Mouse (Mus musculus) neural tube, embryonic 12.5 days (tissue): Measurements from ENCODE around the gene Prokr1. TPM values are rescaled to one million over a fixed set of nuclear protein-coding genes. Genes with fewer than 3 reads are reported as not detected.

Source experiments
- ATAC-seq: fragments of 200-750 bp; cut with Nextera tagmentation; 2 replicates; pipeline ENCODE4 v1.8.0; 2017; ENCODE audit warnings: low read depth, mild to moderate bottlenecking, moderate TSS enrichment, moderate library complexity; ENCODE audit not compliant: low FRiP score
- H3K27ac ChIP-seq: fragments of 300-500 bp; sonication (generic); 2 replicates; pipeline ENCODE4 v1.5.1; 2016
- H3K27me3 ChIP-seq: fragments of 300-500 bp; sonication (generic); replicated peaks from 2 replicates; pipeline ENCODE4 v1.6.1; 2016; ENCODE audit warnings: mild to moderate bottlenecking
- H3K36me3 ChIP-seq: fragments of 300-500 bp; sonication (generic); 2 replicates; pipeline ENCODE4 v1.6.1; 2016; ENCODE audit warnings: mild to moderate bottlenecking
- H3K4me1 ChIP-seq: fragments of 300-500 bp; sonication (generic); 2 replicates; pipeline ENCODE4 v1.6.1; 2016
- H3K4me2 ChIP-seq: fragments of 300-500 bp; sonication (generic); replicated peaks from 2 replicates; pipeline ENCODE4 v1.6.1; 2016; ENCODE audit warnings: mild to moderate bottlenecking
- H3K4me3 ChIP-seq: fragments of 300-500 bp; sonication (generic); 2 replicates; pipeline ENCODE4 v1.5.1; 2016
- H3K9ac ChIP-seq: fragments of 300-500 bp; sonication (generic); 2 replicates; pipeline ENCODE4 v1.6.1; 2016; ENCODE audit warnings: mild to moderate bottlenecking
- H3K9me3 ChIP-seq: fragments of 300-500 bp; sonication (generic); 2 replicates; pipeline ENCODE4 v1.6.1; 2016; ENCODE audit warnings: mild to moderate bottlenecking
- WGBS: fragments of 180-500 bp; shearing (Covaris S2); methylation state at CpG from one replicate; pipeline ENCODE4 v1.1.7; 2016; 5-methylcytosine and 5-hydroxymethylcytosine counted together
- polyA plus RNA-seq: library from polyadenylated mRNA; unstranded; fragments of >200 nt; fragmentation: Nextera tagmentation; extraction: Ambion mirVana; gene quantifications from 2 replicates; pipeline ENCODE4 v1.2.1, GENCODE M21; 2016

Gene Prokr1
- polyA plus RNA-seq, 1 experiment from 2014 or later = 4.1 TPM

- Histone ChIP-seq H3K4me2 (no peak overlapping the region), H3K4me1 (no peaks in the 10 kb centered on the region), H3K9me3 (no peaks in the 10 kb centered on the region), H3K4me3 (no peak overlapping the region), H3K27ac (no peak overlapping the region), H3K36me3 (no peaks in the 10 kb centered on the region), H3K27me3 (no peaks in the 10 kb centered on the region), H3K9ac (no peak overlapping the region)
- 95% methylated on average over 4 of the region's 4 CpGs for WGBS
- ATAC-seq = no peak
Observed at GRCm38 (mm10) chr6:87564356-87564755, 26.2 kb downstream of the Prokr1 start.

- 83% methylated on average over 3 of the region's 3 CpGs for WGBS
- no peaks in the 10 kb centered on the region for H3K9me3 ChIP-seq
- no peaks in the 10 kb centered on the region for H3K27me3 ChIP-seq
Observed at GRCm38 (mm10) chr6:87553724-87554123, 36.8 kb downstream of the Prokr1 start.

GRCm38 (mm10) chr6:87552054-87552807 lies 38.3 kb downstream of the Prokr1 start:
- Histone ChIP-seq H3K27me3 (no peaks in the 10 kb centered on the region), H3K9ac (no peak overlapping the region), H3K4me1 (no peaks in the 10 kb centered on the region), H3K9me3 (no peaks in the 10 kb centered on the region), H3K36me3 (no peaks in the 10 kb centered on the region), H3K4me2 (no peak overlapping the region), H3K4me3 (no peak overlapping the region), H3K27ac (no peak overlapping the region)
- no peak for ATAC-seq
- 62% methylated on average over 7 of the region's 7 CpGs for WGBS

More at GRCm38 (mm10) chr6:87553724-87554123, 36.8 kb downstream of the Prokr1 start:
- Histone ChIP-seq H3K4me2 (no peak overlapping the region), H3K27ac (no peak overlapping the region), H3K9ac (no peak overlapping the region), H3K36me3 (no peaks in the 10 kb centered on the region), H3K4me1 (no peaks in the 10 kb centered on the region), H3K4me3 (no peak overlapping the region)
- no peak for ATAC-seq

GRCm38 (mm10) chr6:87547836-87548235 lies 42.7 kb downstream of the Prokr1 start:
- H3K4me2 ChIP-seq = no peak overlapping the region
- H3K27ac ChIP-seq = no peak overlapping the region
- H3K9me3 ChIP-seq = peaks cover 7% of the 10 kb centered on the region; the same call in 1 of the 2 replicates
- no peaks in the 10 kb centered on the region for H3K27me3 ChIP-seq
- ATAC-seq = no peak
- no peak overlapping the region for H3K4me3 ChIP-seq
- WGBS = 87% methylated on average over 7 of the region's 7 CpGs
- H3K9ac ChIP-seq = no peak overlapping the region
- H3K36me3 ChIP-seq = no peaks in the 10 kb centered on the region
- no peaks in the 10 kb centered on the region for H3K4me1 ChIP-seq

- H3K36me3 ChIP-seq = no peaks in the 10 kb centered on the region
- no peak overlapping the region for H3K27ac ChIP-seq
- WGBS = 88% methylated on average over 4 of the region's 4 CpGs
- no peaks in the 10 kb centered on the region for H3K27me3 ChIP-seq
- H3K4me2 ChIP-seq = no peak overlapping the region
- H3K4me1 ChIP-seq = no peaks in the 10 kb centered on the region
- H3K9ac ChIP-seq = no peak overlapping the region
- peaks cover 7% of the 10 kb centered on the region; the same call in 1 of the 2 replicates for H3K9me3 ChIP-seq
- no peak overlapping the region for H3K4me3 ChIP-seq
- ATAC-seq = no peak
Observed at GRCm38 (mm10) chr6:87547431-87547830, 43.1 kb downstream of the Prokr1 start.

GRCm38 (mm10) chr6:87545331-87546217 lies 45.0 kb downstream of the Prokr1 start:
- peaks cover 7% of the 10 kb centered on the region; the same call in 1 of the 2 replicates for H3K9me3 ChIP-seq
- no peaks in the 10 kb centered on the region for H3K27me3 ChIP-seq
- no peak overlapping the region for H3K27ac ChIP-seq
- no peak overlapping the region for H3K4me2 ChIP-seq
- no peak overlapping the region for H3K9ac ChIP-seq
- no peak overlapping the region for H3K4me3 ChIP-seq
- peak; percentile 95 for ATAC-seq
- H3K4me1 ChIP-seq = no peaks in the 10 kb centered on the region
- 32% methylated on average over 1 of the region's 1 CpGs for WGBS
- no peaks in the 10 kb centered on the region for H3K36me3 ChIP-seq

- Histone ChIP-seq H3K9ac (no peak overlapping the region), H3K4me1 (no peaks in the 10 kb centered on the region), H3K4me2 (no peak overlapping the region), H3K27ac (no peak overlapping the region), H3K36me3 (no peaks in the 10 kb centered on the region), H3K4me3 (no peak overlapping the region), H3K9me3 (peaks cover 7% of the 10 kb centered on the region; the same call in 1 of the 2 replicates), H3K27me3 (no peaks in the 10 kb centered on the region)
- WGBS = 79% methylated on average over 9 of the region's 9 CpGs
- no peak for ATAC-seq
Observed at GRCm38 (mm10) chr6:87542027-87542426, 48.5 kb downstream of the Prokr1 start.

GRCm38 (mm10) chr6:87541171-87541571 lies 49.4 kb downstream of the Prokr1 start:
- no peak overlapping the region for H3K4me2 ChIP-seq
- H3K27me3 ChIP-seq = no peaks in the 10 kb centered on the region
- H3K4me3 ChIP-seq = no peak overlapping the region
- no peak for ATAC-seq
- H3K9me3 ChIP-seq = peaks cover 1% of the 10 kb centered on the region; the same call in 1 of the 2 replicates
- no peaks in the 10 kb centered on the region for H3K4me1 ChIP-seq
- H3K36me3 ChIP-seq = no peaks in the 10 kb centered on the region
- WGBS = 90% methylated on average over 6 of the region's 6 CpGs
- H3K27ac ChIP-seq = no peak overlapping the region
- no peak overlapping the region for H3K9ac ChIP-seq

- 81% methylated on average over 15 of the region's 15 CpGs for WGBS
- H3K9me3 ChIP-seq = no peaks in the 10 kb centered on the region
- no peak overlapping the region for H3K9ac ChIP-seq
- no peak overlapping the region for H3K4me3 ChIP-seq
- H3K36me3 ChIP-seq = no peaks in the 10 kb centered on the region
- H3K4me1 ChIP-seq = no peaks in the 10 kb centered on the region
- no peak overlapping the region for H3K4me2 ChIP-seq
- no peak for ATAC-seq
- H3K27me3 ChIP-seq = no peaks in the 10 kb centered on the region
- H3K27ac ChIP-seq = no peak overlapping the region
Observed at GRCm38 (mm10) chr6:87538376-87539270, 51.9 kb downstream of the Prokr1 start.

GRCm38 (mm10) chr6:87537678-87538077 lies 52.9 kb downstream of the Prokr1 start:
- WGBS = 73% methylated on average over 5 of the region's 5 CpGs
- H3K36me3 ChIP-seq = no peaks in the 10 kb centered on the region
- ATAC-seq = no peak
- H3K9me3 ChIP-seq = no peaks in the 10 kb centered on the region
- no peak overlapping the region for H3K4me2 ChIP-seq
- H3K27me3 ChIP-seq = no peaks in the 10 kb centered on the region
- H3K9ac ChIP-seq = no peak overlapping the region
- no peak overlapping the region for H3K4me3 ChIP-seq
- H3K4me1 ChIP-seq = no peaks in the 10 kb centered on the region
- no peak overlapping the region for H3K27ac ChIP-seq

GRCm38 (mm10) chr6:87536270-87536669 lies 54.3 kb downstream of the Prokr1 start:
- no peak overlapping the region for H3K4me3 ChIP-seq
- no peaks in the 10 kb centered on the region for H3K9me3 ChIP-seq
- no peak overlapping the region for H3K9ac ChIP-seq
- H3K4me1 ChIP-seq = no peaks in the 10 kb centered on the region
- no peak overlapping the region for H3K4me2 ChIP-seq
- no peaks in the 10 kb centered on the region for H3K27me3 ChIP-seq
- no peak overlapping the region for H3K27ac ChIP-seq
- no peaks in the 10 kb centered on the region for H3K36me3 ChIP-seq
- ATAC-seq = no peak
- WGBS = 73% methylated on average over 8 of the region's 8 CpGs
